Mouse (Mus musculus) left cerebral cortex, postnatal 4 days (tissue): ENCODE results near the gene Elovl2. TPM values are rescaled to one million over a fixed set of nuclear protein-coding genes. Genes with fewer than 3 reads are reported as not detected.
"Not testable (repeated sequence)": the region's sequence is repeated elsewhere in the genome, so short reads cannot be mapped to it uniquely, and the experiment has no call there.

ENCODE experiments used
- DNase-seq: peaks from one replicate; pipeline ENCODE4 v3.0.0-alpha.2; 2022
- intact Hi-C: fragments of 180-260 bp; cut with DNase I; formaldehyde crosslinking; loops from one replicate; pipeline ENCODE4 v1.15.1; 2025
- total RNA-seq, 2 experiments: library from RNA; stranded (reverse); gene quantifications; 2 replicates each; pipeline ENCODE4 v1.2.3; 2021

Gene Elovl2
- total RNA-seq = 10 to 100 TPM; 42.9 to 44.9 TPM

DNA sequence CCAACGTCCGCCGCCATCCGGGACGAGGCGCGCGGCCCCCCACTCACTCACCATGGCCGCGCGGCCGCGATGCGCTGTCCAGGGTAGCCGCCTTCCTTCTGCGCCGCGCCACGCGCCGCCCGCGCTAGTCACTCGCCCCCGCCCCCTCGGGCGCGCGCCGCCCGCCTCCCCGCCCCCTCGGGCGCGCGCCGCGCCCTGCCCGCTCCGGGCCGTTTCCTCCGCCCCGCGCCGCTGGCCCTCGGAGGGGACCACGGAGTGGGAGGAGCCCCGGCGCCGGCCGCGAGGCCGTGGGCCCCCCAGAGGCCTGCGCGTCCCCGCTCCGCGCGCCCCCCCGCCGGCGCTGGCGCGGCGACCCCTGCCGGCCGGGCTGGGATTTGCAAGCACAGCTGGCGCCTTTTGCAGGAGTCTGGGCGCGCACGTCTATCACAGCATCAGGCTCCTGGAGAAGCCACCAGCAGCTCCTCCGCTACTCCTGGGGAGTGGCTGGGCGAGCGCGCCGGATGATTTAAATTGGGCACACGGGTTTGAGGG is at the start of gene Elovl2:
TSS of gene Elovl2 (minus strand) at position 102 of the 531 bp plus-strand sequence.
- intact Hi-C loops = no loop called here
- peak; percentile 85 for DNase-seq

- DNase-seq = peak; percentile 43
- intact Hi-C loops = no loop called here
Measured at GRCm38 (mm10) chr13:41267827-41268408, 47.7 kb upstream of the Elovl2 start.

GRCm38 (mm10) chr13:41263304-41264006 is 43.2 kb upstream of the Elovl2 start:
- intact Hi-C loops = no loop called here
- no peak for DNase-seq

DNA sequence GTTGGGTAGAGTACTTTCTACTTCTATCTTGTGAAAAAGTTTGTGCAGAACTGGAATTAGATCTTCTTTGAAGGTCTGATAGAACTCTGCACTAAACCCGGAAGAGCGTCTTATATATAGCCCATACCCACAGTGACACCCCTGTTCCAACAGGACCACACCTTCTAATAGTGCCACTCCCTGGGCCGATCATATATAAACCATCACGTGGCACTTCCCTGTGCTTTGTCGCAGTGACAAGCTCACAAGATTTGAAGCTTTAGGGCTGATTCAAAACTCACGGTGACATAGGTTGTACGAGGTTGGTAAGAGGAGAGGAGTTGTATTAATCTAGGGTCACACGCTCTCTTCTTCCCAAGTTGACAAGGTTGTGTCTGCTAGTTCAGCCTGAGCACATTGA is 41.4 kb upstream of the Elovl2 start:
- DNase-seq, intact Hi-C loops: not testable (repeated sequence)

DNA sequence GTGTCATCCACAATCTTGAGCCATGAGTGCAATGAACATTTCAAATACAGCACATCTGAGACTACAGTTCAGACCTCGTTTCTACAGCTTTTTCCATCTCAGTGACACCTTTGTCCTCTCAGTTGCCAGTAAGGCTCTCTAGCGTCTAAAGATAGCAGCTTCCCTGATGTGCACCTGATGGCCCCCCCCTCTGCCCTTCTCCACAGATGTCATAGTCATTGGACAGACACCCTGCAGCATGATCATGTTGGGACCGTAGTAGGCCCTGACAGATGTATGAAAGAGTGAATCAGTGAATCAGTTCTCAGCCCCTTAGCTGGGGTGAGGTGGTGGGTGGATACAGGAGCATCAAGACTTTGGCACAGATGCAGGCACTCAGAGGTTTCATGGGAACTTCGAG is 37.6 kb upstream of the Elovl2 start:
- DNase-seq = no peak
- intact Hi-C loops = no loop called here

- DNase-seq = no peak
- intact Hi-C loops = no loop called here
Measured at GRCm38 (mm10) chr13:41256962-41257361, 36.8 kb upstream of the Elovl2 start.

DNA sequence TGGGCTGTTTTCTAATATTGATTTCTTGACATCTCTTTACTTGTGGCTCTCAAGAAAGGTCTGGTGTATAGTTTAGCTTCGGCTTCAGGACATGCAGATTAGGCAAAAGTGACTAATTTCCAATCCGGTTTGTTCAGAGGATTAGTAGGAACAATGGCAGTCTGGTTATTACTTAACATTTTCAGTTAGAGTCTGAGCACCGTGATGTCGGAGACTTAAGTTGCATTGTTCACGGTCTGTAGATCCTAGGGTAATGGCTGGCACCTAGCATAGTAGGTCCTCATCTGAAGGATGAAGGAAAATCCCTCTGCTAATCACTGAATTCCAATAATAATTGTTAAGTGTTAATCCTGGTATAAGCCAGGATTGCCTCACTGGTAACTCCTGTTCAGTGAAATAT is 35.9 kb upstream of the Elovl2 start:
- DNase-seq = no peak
- intact Hi-C loops = no loop called here

DNA sequence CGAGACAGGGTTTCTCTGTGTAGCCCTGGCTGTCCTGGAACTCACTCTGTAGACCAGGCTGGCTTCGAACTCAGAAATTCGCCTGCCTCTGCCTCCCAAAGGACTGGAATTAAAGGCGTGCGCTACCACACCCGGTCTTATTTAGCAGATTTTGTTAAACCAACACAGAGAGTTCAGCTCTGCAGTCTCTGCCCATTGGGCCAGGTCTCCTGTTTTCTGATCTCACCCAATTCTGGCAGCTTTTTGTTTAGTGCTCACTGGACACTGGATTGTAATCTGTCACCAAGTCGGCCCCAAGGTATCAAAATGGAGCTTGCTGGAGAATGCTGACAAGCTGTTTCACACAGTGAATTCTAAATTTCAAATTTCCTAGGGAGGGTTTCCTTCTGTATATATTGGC is 32.5 kb upstream of the Elovl2 start:
- intact Hi-C loops = no loop called here
- no peak for DNase-seq

- DNase-seq = no peak
- intact Hi-C loops = no loop called here
Measured at GRCm38 (mm10) chr13:41252141-41252540, 31.9 kb upstream of the Elovl2 start.

DNA sequence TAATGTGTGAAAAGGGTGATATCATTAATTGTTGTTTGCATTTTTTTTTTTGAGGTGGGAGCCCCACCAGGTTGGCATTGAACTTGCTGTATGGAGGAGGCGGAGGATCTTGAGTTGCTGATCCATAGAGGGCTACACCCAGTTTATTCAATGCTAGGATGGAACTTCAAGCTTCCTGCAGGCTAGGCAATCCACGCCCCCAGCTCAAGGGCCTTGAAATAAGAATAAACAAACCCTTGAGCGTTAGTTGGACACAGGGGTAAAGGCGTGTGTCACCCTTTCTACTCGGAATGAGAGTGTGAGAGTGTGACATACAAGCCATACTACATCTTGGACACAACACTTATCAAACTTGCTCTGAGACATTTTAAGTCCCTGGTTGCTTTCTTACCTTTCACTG is 31.5 kb upstream of the Elovl2 start:
- no peak for DNase-seq
- intact Hi-C loops = no loop called here

DNA sequence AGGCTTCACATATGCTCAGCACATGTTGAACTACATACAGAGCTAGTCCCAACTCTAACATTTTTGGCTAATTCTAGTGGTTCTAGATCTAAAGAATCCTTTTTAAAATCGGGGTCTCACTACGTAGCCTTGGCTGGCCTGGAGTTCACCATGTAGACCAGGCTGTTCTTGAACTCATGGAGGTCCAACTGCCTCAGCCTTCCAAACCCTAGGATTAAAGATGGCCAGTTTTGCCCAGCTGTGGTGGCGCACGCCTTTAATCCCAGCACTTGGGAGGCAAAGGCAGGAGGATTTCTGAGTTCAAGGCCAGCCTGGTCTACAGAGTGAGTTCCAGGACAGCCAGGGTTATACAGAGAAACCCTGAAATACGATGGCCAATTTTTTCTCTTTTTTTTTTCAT is 31.0 kb upstream of the Elovl2 start:
- DNase-seq, intact Hi-C loops: not testable (repeated sequence)

DNA sequence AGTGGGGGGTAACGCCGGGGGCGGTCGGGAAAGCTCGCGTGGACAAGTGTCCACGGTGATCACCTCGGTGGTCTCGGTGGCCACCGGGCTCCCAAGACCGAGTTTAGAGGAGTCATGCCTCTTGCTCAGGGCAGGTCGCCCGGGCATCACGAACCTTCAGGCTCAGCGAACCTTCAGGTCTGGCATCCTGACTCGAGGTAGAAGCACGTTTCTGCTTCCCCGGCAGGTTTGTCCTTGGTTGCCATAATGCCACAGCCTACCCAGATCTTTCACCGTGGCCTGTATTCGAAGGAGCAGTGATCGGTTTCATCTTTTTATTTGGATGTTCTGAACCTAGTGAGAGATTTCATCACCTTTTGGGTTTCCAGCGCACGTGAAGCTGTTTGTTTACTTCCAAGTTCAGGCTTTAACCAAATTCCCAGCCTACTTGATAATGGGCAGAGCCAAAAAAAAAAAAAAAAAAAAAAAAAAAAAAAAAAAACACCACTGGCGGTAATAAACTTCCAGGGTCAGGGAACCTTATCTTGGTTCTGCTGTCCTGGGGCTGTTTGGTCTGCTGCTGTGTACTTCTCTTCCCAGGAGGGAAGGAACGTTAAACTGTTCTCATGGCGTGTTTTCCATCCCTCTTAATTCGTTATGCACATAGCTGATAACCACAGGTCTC is 30.2 kb upstream of the Elovl2 start:
- intact Hi-C loops = no loop called here
- DNase-seq = no peak

GRCm38 (mm10) chr13:41249538-41250317 is 29.5 kb upstream of the Elovl2 start, which contains the start of gene Smim13:
Smim13 (plus strand) TSS chr13:41249844.
- DNase-seq = peak; percentile 96
- intact Hi-C loops = no loop called here

- DNase-seq = no peak
- intact Hi-C loops = no loop called here
Measured at GRCm38 (mm10) chr13:41248751-41249520, 28.7 kb upstream of the Elovl2 start.

DNA sequence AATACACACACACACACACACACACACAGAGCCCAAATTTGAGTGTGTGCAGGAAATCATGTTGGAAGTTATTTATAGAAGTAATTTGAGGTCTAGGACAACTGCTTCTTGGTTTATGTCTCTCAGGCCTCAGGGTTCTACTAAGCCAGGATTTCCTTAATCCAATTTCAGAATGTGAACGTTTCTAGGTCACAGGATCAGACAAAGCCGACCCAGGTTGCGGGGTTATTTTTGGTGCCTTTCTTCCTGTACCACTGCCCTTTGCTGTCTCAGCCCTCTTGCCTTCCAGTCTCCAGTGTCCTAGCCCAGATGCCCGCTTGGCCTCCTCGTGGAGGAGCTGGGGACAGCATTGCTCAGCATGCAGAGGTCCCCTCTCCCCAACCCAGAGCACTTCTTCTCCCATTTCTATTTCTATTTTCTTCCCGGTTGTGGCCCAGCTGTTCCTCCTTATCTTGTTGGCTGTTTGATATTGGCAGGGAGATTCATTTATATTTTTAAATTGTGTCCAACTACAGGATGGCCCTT is 24.2 kb upstream of the Elovl2 start:
- intact Hi-C loops = no loop called here
- DNase-seq = no peak

DNA sequence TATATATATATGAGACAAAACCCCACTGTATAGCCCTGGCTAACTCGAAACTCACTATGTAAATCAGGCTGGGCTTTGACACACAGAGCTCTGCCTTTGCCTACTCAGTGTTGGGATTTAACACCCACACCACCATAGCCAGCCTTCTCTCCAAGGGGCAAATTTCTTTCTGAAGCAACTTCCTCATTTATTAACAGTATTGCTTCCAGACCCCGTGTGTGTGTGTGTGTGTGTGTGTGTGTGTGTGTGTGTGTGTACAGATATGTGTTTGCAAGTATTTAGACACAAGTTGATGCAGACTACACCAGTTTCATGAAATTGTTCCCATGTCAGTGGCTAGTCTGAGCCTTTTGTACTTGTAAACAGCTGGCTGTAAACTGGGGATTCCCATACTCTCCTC is 21.4 kb upstream of the Elovl2 start:
- no peak for DNase-seq
- intact Hi-C loops = no loop called here

- intact Hi-C loops = loop anchor here (5.0 to 10.0 kb wide), 5 partner anchors 96 to 456 kb away; partner anchors contain the start of gene Tmem14c
- no peak for DNase-seq
Measured at GRCm38 (mm10) chr13:41238805-41239130, 18.6 kb upstream of the Elovl2 start.

DNA sequence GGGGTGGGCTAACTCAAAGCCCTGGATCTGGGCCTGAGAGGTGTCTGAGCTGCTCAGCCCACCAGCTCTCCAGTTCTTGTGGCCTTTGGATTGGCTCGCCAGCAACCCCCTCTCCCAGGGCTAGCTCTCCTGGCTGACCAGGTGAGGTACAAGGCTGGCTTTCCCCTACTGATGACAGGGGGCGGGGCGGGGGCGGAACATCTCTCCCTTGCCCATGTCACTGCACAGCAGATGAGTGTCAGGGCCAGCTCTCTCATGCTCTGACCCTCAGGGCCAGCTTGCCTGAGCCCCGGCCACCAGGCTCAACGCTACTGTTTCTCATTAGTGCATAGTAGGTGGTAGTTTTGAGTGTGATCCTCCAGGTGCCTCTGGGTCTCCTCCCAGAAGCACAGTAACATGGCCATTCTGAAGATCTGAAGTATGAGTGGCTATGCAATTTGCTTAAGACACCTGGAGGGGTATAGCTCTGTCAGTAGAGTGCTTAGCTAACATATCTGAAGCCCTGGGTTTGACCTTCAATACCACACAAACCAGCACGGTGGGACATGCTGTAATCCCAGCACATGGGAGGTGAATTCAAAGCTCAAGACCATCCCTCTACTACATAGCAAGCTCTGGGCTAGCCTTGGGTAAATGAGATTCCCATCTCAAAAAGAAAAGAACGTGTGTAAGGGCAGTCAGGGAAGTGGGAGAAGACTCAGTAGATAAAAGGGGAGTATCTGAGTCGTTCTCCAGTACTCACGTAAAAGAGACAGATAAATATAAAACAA is 18.0 kb upstream of the Elovl2 start:
- no peak for DNase-seq
- intact Hi-C loops = loop anchor here (5.0 to 10.0 kb wide), 5 partner anchors 96 to 456 kb away; partner anchors contain the start of gene Tmem14c
